Mouse (Mus musculus): ENCODE measurements around the gene Glcci1. TPM values are rescaled to one million over a fixed set of nuclear protein-coding genes. Genes with fewer than 3 reads are reported as not detected.

Glcci1 gene
- polyA plus RNA-seq, 1 experiment from 2014 or later = 19.0 TPM

DNA sequence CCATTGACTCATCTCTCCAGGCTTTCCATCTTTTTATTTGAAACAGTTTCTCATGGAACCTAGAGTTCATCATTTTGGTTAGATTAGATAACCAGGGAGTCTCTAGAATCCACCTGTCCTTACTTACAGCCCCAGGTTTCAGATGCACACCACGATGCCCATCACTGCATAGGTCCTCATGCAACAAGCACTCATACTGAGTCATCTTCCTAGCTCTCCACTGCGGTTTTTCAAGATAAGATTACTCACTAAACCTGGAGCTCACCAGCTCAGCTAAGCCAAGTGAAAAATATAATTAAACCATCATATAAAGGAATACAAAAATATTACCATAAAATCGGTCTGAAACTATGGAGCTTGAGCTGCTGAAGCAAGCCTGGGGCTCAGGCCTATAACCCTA lies 74.5 kb downstream of the Glcci1 start:
- no peak for ATAC-seq (replicated peaks)
- WGBS = 90% methylated on average over 3 of the region's 3 CpGs
- Histone ChIP-seq H3K4me1 (no peaks in the 10 kb centered on the region), H3K27me3 (no peaks in the 10 kb centered on the region), H3K27ac (replicated peaks) (no peak overlapping the region), H3K4me2 (replicated peaks) (no peak overlapping the region), H3K36me3 (peaks cover 4% of the 10 kb centered on the region; the same call in 1 of the 2 replicates), H3K4me3 (no peak overlapping the region), H3K9me3 (no peaks in the 10 kb centered on the region), H3K9ac (replicated peaks) (no peak overlapping the region)

- Histone ChIP-seq H3K27ac (replicated peaks) (no peak overlapping the region), H3K4me2 (replicated peaks) (no peak overlapping the region), H3K9me3 (no peaks in the 10 kb centered on the region), H3K36me3 (0 out of 2 replicates have a peak, but pooled peaks cover 3% of the 10 kb centered on the region), H3K4me1 (no peaks in the 10 kb centered on the region), H3K27me3 (no peaks in the 10 kb centered on the region), H3K9ac (replicated peaks) (no peak overlapping the region), H3K4me3 (no peak overlapping the region)
- no peak for ATAC-seq (replicated peaks)
- 92% methylated on average over 9 of the region's 9 CpGs for WGBS
Observed at GRCm38 (mm10) chr6:8591665-8592064, 82.3 kb downstream of the Glcci1 start.

GRCm38 (mm10) chr6:8617369-8617768 lies 108.0 kb downstream of the Glcci1 start:
- no peak overlapping the region for H3K4me2 ChIP-seq (replicated peaks)
- ATAC-seq (replicated peaks) = no peak
- H3K27ac ChIP-seq (replicated peaks) = no peak overlapping the region
- WGBS = 82% methylated on average over 2 of the region's 2 CpGs
- H3K4me1 ChIP-seq = no peaks in the 10 kb centered on the region
- H3K9ac ChIP-seq (replicated peaks) = no peak overlapping the region
- H3K27me3 ChIP-seq = no peaks in the 10 kb centered on the region
- H3K36me3 ChIP-seq = no peaks in the 10 kb centered on the region
- H3K9me3 ChIP-seq = no peaks in the 10 kb centered on the region
- no peak overlapping the region for H3K4me3 ChIP-seq

- ATAC-seq (replicated peaks) = no peak
- no peaks in the 10 kb centered on the region for H3K9me3 ChIP-seq
- no peaks in the 10 kb centered on the region for H3K27me3 ChIP-seq
- H3K27ac ChIP-seq (replicated peaks) = no peak overlapping the region
- H3K4me2 ChIP-seq (replicated peaks) = no peak overlapping the region
- WGBS = 80% methylated on average over 4 of the region's 4 CpGs
- no peaks in the 10 kb centered on the region for H3K4me1 ChIP-seq
- no peak overlapping the region for H3K9ac ChIP-seq (replicated peaks)
- no peaks in the 10 kb centered on the region for H3K36me3 ChIP-seq
- H3K4me3 ChIP-seq = no peak overlapping the region
Observed at GRCm38 (mm10) chr6:8619582-8620350, 110.4 kb downstream of the Glcci1 start.

DNA sequence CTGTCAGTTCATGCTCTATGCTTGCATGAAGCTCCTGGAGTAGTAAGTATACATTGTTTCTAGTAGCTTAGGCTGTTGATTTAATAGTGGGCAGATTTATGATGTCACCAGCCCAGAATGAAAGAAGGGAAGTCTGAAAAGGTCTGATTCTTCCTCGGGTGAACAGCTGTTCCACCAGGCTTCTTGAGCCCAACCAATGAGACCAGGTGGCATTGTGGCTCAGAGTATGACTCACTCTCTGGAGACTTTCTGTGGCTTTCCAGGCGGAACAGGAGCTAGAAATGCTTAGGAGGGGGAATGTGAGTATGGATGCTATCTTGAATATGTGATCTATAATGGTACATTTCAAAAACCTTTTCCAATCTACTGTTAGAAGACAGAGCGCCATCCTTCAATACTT lies 113.6 kb downstream of the Glcci1 start:
- no peaks in the 10 kb centered on the region for H3K36me3 ChIP-seq
- H3K27me3 ChIP-seq = no peaks in the 10 kb centered on the region
- H3K9me3 ChIP-seq = no peaks in the 10 kb centered on the region
- no peak for ATAC-seq (replicated peaks)
- no peaks in the 10 kb centered on the region for H3K4me1 ChIP-seq
- WGBS = 78% methylated on average over 3 of the region's 3 CpGs
- H3K27ac ChIP-seq (replicated peaks) = no peak overlapping the region
- H3K4me3 ChIP-seq = no peak overlapping the region
- no peak overlapping the region for H3K4me2 ChIP-seq (replicated peaks)
- H3K9ac ChIP-seq (replicated peaks) = no peak overlapping the region

DNA sequence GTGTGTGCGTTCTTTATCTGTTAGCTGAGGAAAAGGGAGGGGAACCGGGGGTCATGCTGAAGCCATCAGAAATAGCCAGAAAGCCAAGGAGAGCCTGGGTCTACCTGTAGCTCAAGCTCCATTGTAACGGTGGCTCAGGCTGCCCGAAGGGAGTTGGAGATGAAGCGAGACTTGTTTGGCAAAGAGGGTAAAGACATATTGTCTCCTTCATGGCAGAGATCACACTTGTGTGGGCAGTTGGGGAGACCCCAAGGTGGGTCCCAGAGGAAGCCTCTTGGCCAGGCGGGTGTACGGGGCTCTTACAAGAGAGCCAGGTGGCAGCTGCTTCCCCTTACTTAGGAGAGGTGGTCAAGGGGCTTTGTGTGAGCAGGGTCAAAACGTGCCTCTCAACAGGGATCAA lies 118.8 kb downstream of the Glcci1 start:
- Histone ChIP-seq H3K4me1 (no peaks in the 10 kb centered on the region), H3K4me3 (no peak overlapping the region), H3K4me2 (replicated peaks) (no peak overlapping the region), H3K9me3 (no peaks in the 10 kb centered on the region), H3K36me3 (no peaks in the 10 kb centered on the region), H3K9ac (replicated peaks) (no peak overlapping the region), H3K27me3 (no peaks in the 10 kb centered on the region), H3K27ac (replicated peaks) (no peak overlapping the region)
- ATAC-seq (replicated peaks) = no peak
- WGBS = 94% methylated on average over 8 of the region's 8 CpGs

GRCm38 (mm10) chr6:8628715-8629267 lies 119.4 kb downstream of the Glcci1 start:
- Histone ChIP-seq H3K9ac (replicated peaks) (no peak overlapping the region), H3K27ac (replicated peaks) (no peak overlapping the region), H3K9me3 (no peaks in the 10 kb centered on the region), H3K4me2 (replicated peaks) (no peak overlapping the region), H3K4me3 (no peak overlapping the region), H3K27me3 (no peaks in the 10 kb centered on the region), H3K4me1 (no peaks in the 10 kb centered on the region), H3K36me3 (no peaks in the 10 kb centered on the region)
- ATAC-seq (replicated peaks) = no peak
- 90% methylated on average over 7 of the region's 7 CpGs for WGBS

DNA sequence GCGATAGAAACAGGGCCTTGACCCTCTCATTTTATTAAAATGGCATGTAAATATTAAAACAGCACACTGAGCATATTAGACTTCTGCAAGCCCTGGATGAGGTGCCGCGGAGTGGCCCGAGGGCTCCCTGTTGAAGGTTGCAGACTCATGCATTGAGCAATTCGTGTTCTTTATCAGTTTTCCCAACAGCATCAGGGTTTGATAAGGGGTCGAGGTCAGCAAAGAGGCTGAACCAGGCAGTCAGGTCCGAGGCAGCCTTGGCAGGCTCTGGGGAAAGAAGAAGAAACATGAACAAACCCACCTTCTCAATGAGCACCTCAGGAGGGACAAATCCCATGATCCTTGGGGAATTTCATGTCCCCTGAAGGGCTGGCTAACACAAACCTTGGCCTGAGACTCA lies 121.1 kb downstream of the Glcci1 start:
- no peaks in the 10 kb centered on the region for H3K4me1 ChIP-seq
- ATAC-seq (replicated peaks) = no peak
- H3K36me3 ChIP-seq = no peaks in the 10 kb centered on the region
- H3K9ac ChIP-seq (replicated peaks) = no peak overlapping the region
- H3K27me3 ChIP-seq = no peaks in the 10 kb centered on the region
- no peaks in the 10 kb centered on the region for H3K9me3 ChIP-seq
- H3K4me3 ChIP-seq = no peak overlapping the region
- no peak overlapping the region for H3K4me2 ChIP-seq (replicated peaks)
- H3K27ac ChIP-seq (replicated peaks) = no peak overlapping the region
- 92% methylated on average over 7 of the region's 7 CpGs for WGBS

- Histone ChIP-seq H3K27me3 (no peaks in the 10 kb centered on the region), H3K27ac (replicated peaks) (no peak overlapping the region), H3K9ac (replicated peaks) (no peak overlapping the region), H3K4me3 (no peak overlapping the region), H3K4me2 (replicated peaks) (no peak overlapping the region), H3K36me3 (no peaks in the 10 kb centered on the region), H3K9me3 (no peaks in the 10 kb centered on the region), H3K4me1 (no peaks in the 10 kb centered on the region)
- WGBS = 77% methylated on average over 8 of the region's 8 CpGs
- ATAC-seq (replicated peaks) = no peak
Observed at GRCm38 (mm10) chr6:8631362-8631761, 122.0 kb downstream of the Glcci1 start.

DNA sequence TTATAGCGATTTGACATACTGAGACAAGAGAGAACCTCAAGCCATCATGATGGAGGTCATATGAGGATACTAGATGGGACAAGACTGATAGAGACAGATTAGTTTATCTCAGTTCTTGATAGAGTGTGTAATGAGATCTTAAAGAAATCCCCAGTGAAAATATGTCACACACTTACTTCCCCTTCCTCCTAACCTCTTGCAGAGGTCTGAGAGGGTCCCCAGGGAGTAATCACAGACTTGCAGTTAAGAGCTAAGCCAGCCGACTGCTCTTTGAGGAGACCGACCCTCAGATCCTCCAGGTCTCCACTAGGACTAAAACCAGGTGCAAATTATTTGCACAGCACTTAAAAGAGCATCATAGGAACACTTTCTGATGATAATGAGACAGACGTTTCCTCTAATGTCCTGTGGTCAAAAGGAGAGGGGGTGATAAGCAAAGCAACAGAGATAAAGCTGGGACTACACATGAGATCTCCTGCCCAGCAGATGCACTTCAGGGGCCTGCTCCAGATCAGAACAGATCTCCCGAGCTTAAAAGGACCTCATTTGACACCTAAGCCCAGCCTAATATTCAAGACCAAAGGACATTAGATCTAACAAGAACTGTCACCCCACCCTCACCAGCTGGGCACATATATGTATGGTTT lies 122.7 kb downstream of the Glcci1 start:
- Histone ChIP-seq H3K4me3 (no peak overlapping the region), H3K9ac (replicated peaks) (no peak overlapping the region), H3K36me3 (no peaks in the 10 kb centered on the region), H3K4me1 (no peaks in the 10 kb centered on the region), H3K27me3 (no peaks in the 10 kb centered on the region), H3K27ac (replicated peaks) (no peak overlapping the region), H3K4me2 (replicated peaks) (no peak overlapping the region), H3K9me3 (no peaks in the 10 kb centered on the region)
- ATAC-seq (replicated peaks) = no peak
- 87% methylated on average over 5 of the region's 5 CpGs for WGBS

DNA sequence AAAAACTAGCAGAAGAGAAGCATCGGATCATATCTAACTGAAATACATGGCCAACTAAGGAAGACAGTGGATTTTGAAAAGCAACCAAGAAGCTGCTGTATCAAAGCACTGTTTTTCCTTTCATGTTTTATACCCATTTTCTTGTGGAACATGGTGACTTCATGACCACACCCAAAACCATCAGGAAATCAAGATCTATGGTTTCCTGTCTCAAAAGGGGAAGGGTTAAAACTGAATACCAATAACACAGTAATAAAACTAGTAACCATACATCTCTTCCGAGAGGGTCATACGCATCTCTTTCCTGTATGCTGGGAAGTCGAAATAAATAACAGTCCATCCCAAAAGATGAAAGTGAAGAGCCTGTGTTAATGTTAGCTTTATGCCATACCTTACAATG lies 123.3 kb downstream of the Glcci1 start:
- Histone ChIP-seq H3K4me3 (no peak overlapping the region), H3K27me3 (no peaks in the 10 kb centered on the region), H3K9ac (replicated peaks) (no peak overlapping the region), H3K27ac (replicated peaks) (no peak overlapping the region), H3K4me2 (replicated peaks) (no peak overlapping the region), H3K36me3 (no peaks in the 10 kb centered on the region), H3K4me1 (no peaks in the 10 kb centered on the region), H3K9me3 (no peaks in the 10 kb centered on the region)
- 94% methylated on average over 4 of the region's 4 CpGs for WGBS
- ATAC-seq (replicated peaks) = no peak

DNA sequence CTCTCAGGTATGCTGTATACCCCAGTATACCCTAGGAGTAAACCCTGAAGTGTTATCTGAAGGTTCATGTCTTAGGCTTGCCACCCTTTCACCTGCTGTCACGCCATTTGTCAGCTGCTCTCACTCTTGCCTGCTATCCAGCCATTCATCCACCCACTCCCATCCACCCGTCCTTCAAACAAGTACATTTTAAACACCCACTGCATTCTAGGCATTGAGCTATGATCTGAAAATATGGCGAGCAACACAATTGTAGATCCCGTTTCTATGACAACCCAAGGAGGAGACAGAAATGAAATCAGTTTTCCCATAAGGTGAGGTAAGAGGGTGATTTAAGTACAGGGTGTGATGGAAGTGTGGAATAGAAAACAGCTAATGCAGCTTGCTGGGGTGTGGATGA lies 128.7 kb downstream of the Glcci1 start:
- H3K9ac ChIP-seq (replicated peaks) = no peak overlapping the region
- WGBS = 80% methylated on average over 4 of the region's 4 CpGs
- no peak overlapping the region for H3K4me3 ChIP-seq
- H3K4me2 ChIP-seq (replicated peaks) = no peak overlapping the region
- H3K27me3 ChIP-seq = no peaks in the 10 kb centered on the region
- no peaks in the 10 kb centered on the region for H3K4me1 ChIP-seq
- no peaks in the 10 kb centered on the region for H3K36me3 ChIP-seq
- H3K9me3 ChIP-seq = no peaks in the 10 kb centered on the region
- ATAC-seq (replicated peaks) = 0 out of 2 replicates have a peak, but pooled peaks have one; percentile 23
- no peak overlapping the region for H3K27ac ChIP-seq (replicated peaks)

All from forebrain, embryonic 15.5 days (tissue).